ENCODE assay signal across 22 mouse cellular contexts in genomic region chr2:7952846-7953245, GRCm38 (mm10).
A peak's percentile ranks its signal among the peaks of the same experiment; 100 is the strongest.
DNase-seq lines count a peak whose midpoint lies in the region; ATAC-seq and TF ChIP-seq lines count a peak whose summit lies in the region.
"Had no signal": no experiment of that assay in that cellular context is flagged by ENCODE, and none has a peak within 500 bp of the region (broad histone marks: within the 10 kb centered on the region; RNA-seq: fewer than 3 reads in every experiment).

No protein-coding gene starts in this region.

- no peak for TF ChIP-seq CTCF in cortical plate, adult 2 months (IDR thresholded peaks at IDR 0.05; ENCODE audit: extremely low read depth, insufficient read depth, low read length)

- WGBS in hindbrain, embryonic 16.5 days, result 92% methylated on average over 2 of the region's 2 CpGs
- 84% methylated on average over 2 of the region's 2 CpGs for WGBS in hindbrain, embryonic 11.5 days
- WGBS in midbrain, embryonic 14.5 days, result 86% methylated on average over 2 of the region's 2 CpGs
- 85% methylated on average over 2 of the region's 2 CpGs for WGBS in midbrain, embryonic 16.5 days

- DNase-seq in cerebellum, postnatal 14 days, result peak; percentile 24 to 38
- no peak for DNase-seq in cerebellum, adult 8-10 months
- DNase-seq in hindbrain, embryonic 11.5 days (ENCODE audit: low spot score), result no peak
- no peak for DNase-seq in midbrain, embryonic 14.5 days
- DNase-seq in thymus, postnatal 25 days, result no peak
- DNase-seq: adrenal gland, adult 2 months; adrenal gland, postnatal 10 days; adrenal gland, postnatal 25 days; cerebellum, adult 11-12 months; cerebellum, adult 9-10 months; cerebellum, postnatal 25 days; embryo, embryonic 11 days had no signal

- no peaks in the 10 kb centered on the region for H3K4me1 ChIP-seq in hindbrain, embryonic 16.5 days (ENCODE audit: control insufficient read depth, insufficient read depth, low read depth, low read length)
- no peaks in the 10 kb centered on the region for H3K4me1 ChIP-seq in hindbrain, embryonic 11.5 days (replicated peaks; ENCODE audit: control insufficient read depth, insufficient read depth, low read length)
- no peaks in the 10 kb centered on the region for H3K4me1 ChIP-seq in midbrain, embryonic 14.5 days (ENCODE audit: control insufficient read depth, insufficient read depth, low read length)
- H3K4me1 ChIP-seq in midbrain, embryonic 16.5 days (ENCODE audit: control insufficient read depth, insufficient read depth, low read length), result no peaks in the 10 kb centered on the region
- H3K4me1 ChIP-seq in cortical plate, adult 2 months (ENCODE audit: control insufficient read depth, insufficient read depth, low read length), result peaks cover 1% of the 10 kb centered on the region
- H3K4me1 ChIP-seq: embryonic facial prominence, embryonic 13.5 days; embryonic facial prominence, embryonic 15.5 days; forebrain, embryonic 10.5 days; forebrain, embryonic 12.5 days had no signal

- ATAC-seq in hindbrain, embryonic 16.5 days, result 0 out of 2 replicates have a peak, but pooled peaks have one; percentile 20
- ATAC-seq in hindbrain, embryonic 11.5 days (ENCODE audit: low FRiP score), result no peak
- ATAC-seq in midbrain, embryonic 14.5 days (ENCODE audit: low FRiP score, low TSS enrichment), result 0 out of 2 replicates have a peak, but pooled peaks have one; percentile 17
- ATAC-seq in midbrain, embryonic 16.5 days, result no peak
- ATAC-seq: forebrain, embryonic 14.5 days; forebrain, embryonic 16.5 days had no signal

- no peak overlapping the region for H3K4me2 ChIP-seq in hindbrain, embryonic 16.5 days (ENCODE audit: low read length)
- H3K4me2 ChIP-seq in hindbrain, embryonic 11.5 days (replicated peaks; ENCODE audit: low read depth, low read length), result no peak overlapping the region
- no peak overlapping the region for H3K4me2 ChIP-seq in midbrain, embryonic 14.5 days (ENCODE audit: low read length)
- H3K4me2 ChIP-seq in midbrain, embryonic 16.5 days (ENCODE audit: low read length), result no peak overlapping the region
- H3K4me2 ChIP-seq: embryonic facial prominence, embryonic 13.5 days; embryonic facial prominence, embryonic 15.5 days; forebrain, embryonic 12.5 days had no signal

- no peak overlapping the region for H3K4me3 ChIP-seq in hindbrain, embryonic 16.5 days (ENCODE audit: low read length)
- H3K4me3 ChIP-seq in hindbrain, embryonic 11.5 days (ENCODE audit: low read depth, low read length), result no peak overlapping the region
- no peak overlapping the region for H3K4me3 ChIP-seq in midbrain, embryonic 14.5 days (replicated peaks; ENCODE audit: low read depth, low read length)
- no peak overlapping the region for H3K4me3 ChIP-seq in midbrain, embryonic 16.5 days (ENCODE audit: low read depth, low read length)
- no peak overlapping the region for H3K4me3 ChIP-seq in cortical plate, adult 2 months (ENCODE audit: insufficient read depth, low read length)
- H3K4me3 ChIP-seq: embryonic facial prominence, embryonic 13.5 days; embryonic facial prominence, embryonic 15.5 days; erythroblast, embryonic 14.5 days; forebrain, embryonic 10.5 days; forebrain, embryonic 12.5 days had no signal

- no peaks in the 10 kb centered on the region for H3K27me3 ChIP-seq in hindbrain, embryonic 16.5 days (replicated peaks; ENCODE audit: control insufficient read depth, insufficient read depth, low read length)
- H3K27me3 ChIP-seq in hindbrain, embryonic 11.5 days (ENCODE audit: control insufficient read depth, insufficient read depth, low read length), result no peaks in the 10 kb centered on the region
- H3K27me3 ChIP-seq in midbrain, embryonic 14.5 days (ENCODE audit: control insufficient read depth, insufficient read depth, low read length), result no peaks in the 10 kb centered on the region
- H3K27me3 ChIP-seq in midbrain, embryonic 16.5 days (ENCODE audit: control insufficient read depth, insufficient read depth, low read depth, low read length), result no peaks in the 10 kb centered on the region
- H3K27me3 ChIP-seq: embryonic facial prominence, embryonic 13.5 days; embryonic facial prominence, embryonic 15.5 days; forebrain, embryonic 12.5 days had no signal

- TF ChIP-seq POLR2A in cortical plate, adult 2 months (IDR thresholded peaks at IDR 0.05; ENCODE audit: extremely low read depth, insufficient read depth, low read length), result no peak

- no peaks in the 10 kb centered on the region for H3K36me3 ChIP-seq in hindbrain, embryonic 16.5 days (ENCODE audit: control insufficient read depth, insufficient read depth, low read length)
- no peaks in the 10 kb centered on the region for H3K36me3 ChIP-seq in hindbrain, embryonic 11.5 days (ENCODE audit: control insufficient read depth, insufficient read depth, low read length)
- H3K36me3 ChIP-seq in midbrain, embryonic 14.5 days (ENCODE audit: control insufficient read depth, insufficient read depth, low read length), result no peaks in the 10 kb centered on the region
- no peaks in the 10 kb centered on the region for H3K36me3 ChIP-seq in midbrain, embryonic 16.5 days (ENCODE audit: control insufficient read depth, insufficient read depth, low read length)
- H3K36me3 ChIP-seq: embryonic facial prominence, embryonic 13.5 days; embryonic facial prominence, embryonic 15.5 days; forebrain, embryonic 10.5 days; forebrain, embryonic 12.5 days had no signal

- H3K9ac ChIP-seq in hindbrain, embryonic 16.5 days (ENCODE audit: low read depth, low read length), result no peak overlapping the region
- H3K9ac ChIP-seq in hindbrain, embryonic 11.5 days (ENCODE audit: low read depth, low read length), result no peak overlapping the region
- H3K9ac ChIP-seq in midbrain, embryonic 14.5 days (replicated peaks; ENCODE audit: low read length), result no peak overlapping the region
- H3K9ac ChIP-seq in midbrain, embryonic 16.5 days (ENCODE audit: low read depth, low read length), result no peak overlapping the region
- H3K9ac ChIP-seq: embryonic facial prominence, embryonic 13.5 days; embryonic facial prominence, embryonic 15.5 days; forebrain, embryonic 12.5 days had no signal

- no peaks in the 10 kb centered on the region for H3K9me3 ChIP-seq in hindbrain, embryonic 16.5 days (ENCODE audit: control insufficient read depth, low read length)
- no peaks in the 10 kb centered on the region for H3K9me3 ChIP-seq in hindbrain, embryonic 11.5 days (ENCODE audit: control insufficient read depth, low read length)
- no peaks in the 10 kb centered on the region for H3K9me3 ChIP-seq in midbrain, embryonic 14.5 days (ENCODE audit: control insufficient read depth, low read length)
- no peaks in the 10 kb centered on the region for H3K9me3 ChIP-seq in midbrain, embryonic 16.5 days (replicated peaks; ENCODE audit: control insufficient read depth, low read length, poor library complexity, severe bottlenecking)
- H3K9me3 ChIP-seq: embryonic facial prominence, embryonic 13.5 days; embryonic facial prominence, embryonic 15.5 days; forebrain, embryonic 10.5 days; forebrain, embryonic 12.5 days had no signal

- H3K27ac ChIP-seq in hindbrain, embryonic 16.5 days (ENCODE audit: low read depth, low read length), result no peak overlapping the region
- H3K27ac ChIP-seq in hindbrain, embryonic 11.5 days (ENCODE audit: low read depth, low read length), result no peak overlapping the region
- no peak overlapping the region for H3K27ac ChIP-seq in midbrain, embryonic 14.5 days (replicated peaks; ENCODE audit: low read depth, low read length)
- H3K27ac ChIP-seq in midbrain, embryonic 16.5 days (ENCODE audit: low read length), result no peak overlapping the region
- peak overlapping the region; percentile 15 for H3K27ac ChIP-seq in cortical plate, adult 2 months (ENCODE audit: insufficient read depth, low read length)
- H3K27ac ChIP-seq: embryonic facial prominence, embryonic 13.5 days; embryonic facial prominence, embryonic 15.5 days; forebrain, embryonic 10.5 days; forebrain, embryonic 12.5 days had no signal

Comparison
In these comparisons a context has a peak if more than half of its experiments do, and no peak if none do; other contexts are left out.
1. DNase-seq: peak in cerebellum, postnatal 14 days (2 of 2); none in cerebellum, adult 8-10 months (single experiment), hindbrain, embryonic 11.5 days (single experiment), midbrain, embryonic 14.5 days (single experiment) and thymus, postnatal 25 days (single experiment).
2. ATAC-seq: peak in hindbrain, embryonic 16.5 days (single experiment) and midbrain, embryonic 14.5 days (single experiment); none in hindbrain, embryonic 11.5 days (single experiment) and midbrain, embryonic 16.5 days (single experiment).